Mouse (Mus musculus) stomach, postnatal 0 days (tissue): Measurements from ENCODE around the gene Hcls1.

Source experiments
- CTCF ChIP-seq: IDR thresholded peaks from 2 replicates; pipeline ENCODE4 v1.5.1; 2016; ENCODE audit warnings: antibody characterized with exemption, low read depth, mild to moderate bottlenecking, moderate library complexity
- EP300 ChIP-seq: optimal IDR thresholded peaks from 2 replicates; pipeline ENCODE3; 2016; ENCODE audit warnings: antibody characterized with exemption

DNA sequence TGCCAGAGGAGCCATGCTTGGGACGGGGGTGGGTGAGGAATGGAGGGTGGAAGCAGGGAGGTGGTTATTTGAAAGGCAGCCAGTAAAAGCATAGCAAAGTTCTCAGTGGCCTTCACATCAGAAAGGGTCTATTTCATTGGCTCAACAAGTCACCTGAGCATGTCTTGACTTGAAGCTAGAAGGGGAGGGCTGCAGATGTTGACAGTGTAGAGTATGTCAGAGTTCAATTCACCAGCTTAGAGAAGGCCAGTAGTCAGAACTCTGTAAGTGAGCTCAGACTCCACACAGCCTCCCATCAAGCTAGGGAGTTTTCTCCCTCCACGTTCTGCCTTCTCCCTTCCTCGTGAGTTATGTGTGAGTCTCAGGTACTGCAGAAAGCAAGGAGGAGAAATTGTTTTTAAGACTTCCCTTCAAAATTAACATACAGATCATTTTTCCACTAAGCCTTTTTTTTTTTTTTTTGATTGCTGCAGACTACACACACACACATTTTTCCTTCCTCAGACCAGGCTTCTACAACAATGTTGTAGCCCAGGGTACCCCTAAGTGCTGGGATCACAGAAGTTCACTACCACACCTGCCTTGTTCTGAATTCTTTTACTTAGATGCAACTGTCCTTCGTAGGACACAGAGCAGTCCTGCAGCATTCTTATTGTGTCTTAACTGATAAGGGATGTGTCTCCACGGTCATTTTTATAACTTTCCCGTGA, 497 bp upstream of the Hcls1 start:
- TF ChIP-seq CTCF (no peak), EP300 (no peak)
